Mouse (Mus musculus) v-Abl transformed pro-B cells (cell line): ENCODE data around the gene Krt14.

Experiments used
- in situ Hi-C, 2 experiments: fragments of 400-800 bp; cut with MboI; formaldehyde crosslinking; loops; one replicate each; pipeline ENCODE4 v1.15.1; 2025; ENCODE audit not compliant: unreplicated experiment in 2 of 2

Gene Krt14

GRCm38 (mm10) chr11:100168765-100169762 lies 38.3 kb downstream of the Krt14 start:
- in situ Hi-C loops: no loop called here

GRCm38 (mm10) chr11:100168071-100168470 lies 39.3 kb downstream of the Krt14 start:
- in situ Hi-C loops: no loop called here

- in situ Hi-C loops: no loop called here
Measured at GRCm38 (mm10) chr11:100164392-100164791, 43.0 kb downstream of the Krt14 start.

GRCm38 (mm10) chr11:100157908-100158477 lies 49.4 kb downstream of the Krt14 start:
- in situ Hi-C loops: no loop called here

GRCm38 (mm10) chr11:100157331-100157730 lies 50.0 kb downstream of the Krt14 start:
- in situ Hi-C loops: no loop called here

GRCm38 (mm10) chr11:100155497-100156255 lies 51.7 kb downstream of the Krt14 start:
- in situ Hi-C loops: no loop called here
